Mouse (Mus musculus) stomach, embryonic 14.5 days (tissue): ENCODE measurements around the gene Pla2g3. TPM values are rescaled to one million over a fixed set of nuclear protein-coding genes. Genes with fewer than 3 reads are reported as not detected.

Experiments
- ATAC-seq: fragments of 200-750 bp; cut with Nextera tagmentation; 2 replicates; pipeline ENCODE4 v1.8.0; 2017; ENCODE audit warnings: low read depth, moderate TSS enrichment; ENCODE audit not compliant: insufficient number of reproducible peaks, insufficient read depth, low FRiP score
- H3K27ac ChIP-seq: fragments of 300-500 bp; sonication (generic); 2 replicates; pipeline ENCODE4 v1.5.1; 2014; ENCODE audit warnings: mild to moderate bottlenecking, low read length, moderate library complexity, mixed read lengths
- H3K27me3 ChIP-seq: fragments of 300-500 bp; sonication (generic); 2 replicates; pipeline ENCODE4 v1.6.1; 2014; ENCODE audit warnings: low read length, control low read depth, mixed read lengths; ENCODE audit not compliant: control insufficient read depth, insufficient read depth
- H3K36me3 ChIP-seq: fragments of 300-500 bp; sonication (generic); 2 replicates; pipeline ENCODE4 v1.6.1; 2014; ENCODE audit warnings: mild to moderate bottlenecking, control low read depth, low read length, moderate library complexity, mixed read lengths; ENCODE audit not compliant: control insufficient read depth, insufficient read depth
- H3K4me1 ChIP-seq: fragments of 300-500 bp; sonication (generic); 2 replicates; pipeline ENCODE4 v1.6.1; 2014; ENCODE audit warnings: low read length, control low read depth, mixed read lengths; ENCODE audit not compliant: control insufficient read depth, insufficient read depth
- H3K4me2 ChIP-seq: fragments of 300-500 bp; sonication (generic); replicated peaks from 2 replicates; pipeline ENCODE4 v1.6.1; 2014; ENCODE audit warnings: low read depth, low read length, control low read depth
- H3K4me3 ChIP-seq: fragments of 300-500 bp; sonication (generic); 2 replicates; pipeline ENCODE4 v1.5.1; 2014; ENCODE audit warnings: low read depth, low read length, control low read depth
- H3K9ac ChIP-seq: fragments of 300-500 bp; sonication (generic); replicated peaks from 2 replicates; pipeline ENCODE4 v1.6.1; 2014; ENCODE audit warnings: low read depth, mild to moderate bottlenecking, control low read depth, low read length, moderate library complexity, mixed read lengths
- H3K9me3 ChIP-seq: fragments of 300-500 bp; sonication (generic); 2 replicates; pipeline ENCODE4 v1.6.1; 2016; ENCODE audit warnings: low read depth, low read length, control low read depth; ENCODE audit not compliant: control insufficient read depth
- WGBS: fragments of 180-500 bp; shearing (Covaris S2); extraction: QIAGEN DNeasy Blood & Tissue Kit; methylation state at CpG from one replicate; pipeline ENCODE4 v1.1.7; 2014; 5-methylcytosine and 5-hydroxymethylcytosine counted together
- polyA plus RNA-seq: library from polyadenylated mRNA; unstranded; fragments of >200 nt; fragmentation: Nextera tagmentation; extraction: Ambion mirVana; gene quantifications from 2 replicates; pipeline ENCODE4 v1.2.1, GENCODE M21; 2014

Pla2g3 gene
- polyA plus RNA-seq, 1 experiment from 2014 or later = 0.17 TPM

DNA sequence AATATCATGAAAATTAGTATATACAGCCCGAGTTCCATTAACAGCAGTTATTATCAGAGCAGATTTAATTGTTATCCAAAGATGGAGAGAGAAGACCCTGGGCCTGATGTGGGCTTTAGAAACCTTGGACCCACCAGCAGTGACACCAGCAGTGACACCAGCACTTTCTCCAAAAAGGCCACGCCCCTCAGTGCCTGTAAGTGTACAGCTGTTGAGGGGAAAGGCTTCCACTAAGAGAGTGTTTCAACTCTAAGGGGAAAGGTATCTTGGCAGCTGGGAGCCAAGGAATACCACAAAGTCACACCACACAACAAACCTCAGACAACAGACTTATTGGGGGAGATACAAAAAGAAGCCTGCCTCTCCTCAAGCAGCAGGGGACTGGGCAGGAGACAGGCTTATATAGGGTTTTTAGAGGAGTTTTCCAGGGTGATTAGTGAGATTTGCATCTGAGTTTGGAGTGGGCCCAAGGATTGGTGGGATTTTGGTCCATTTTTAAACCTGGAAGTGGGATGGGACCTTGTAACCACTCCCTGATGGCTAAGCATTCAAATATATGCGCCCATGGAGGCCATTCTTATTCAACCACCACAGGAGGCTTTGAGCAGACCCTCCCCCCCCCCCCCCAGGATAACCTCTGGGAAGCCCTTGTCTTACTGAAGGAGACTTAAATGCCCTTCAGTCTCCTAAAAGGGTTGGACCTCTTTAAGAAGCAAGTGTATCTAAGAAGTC is 60.6 kb downstream of the Pla2g3 start:
- Histone ChIP-seq H3K27me3 (no peaks in the 10 kb centered on the region), H3K9ac (no peak overlapping the region), H3K4me2 (no peak overlapping the region), H3K27ac (no peak overlapping the region), H3K9me3 (no peaks in the 10 kb centered on the region), H3K36me3 (no peaks in the 10 kb centered on the region), H3K4me3 (no peak overlapping the region), H3K4me1 (no peaks in the 10 kb centered on the region)
- no peak for ATAC-seq
- 54% methylated on average over 3 of the region's 3 CpGs for WGBS

Other genes starting within 250 kb of the Pla2g3 start
- gene Drg1, start 221.9 kb upstream of the Pla2g3 start, polyA plus RNA-seq = 200 and 211 TPM in 2 replicates
- gene Patz1, start 199.4 kb upstream of the Pla2g3 start, polyA plus RNA-seq = 48.1 and 51.1 TPM in 2 replicates
- gene Pik3ip1, start 157.9 kb upstream of the Pla2g3 start, polyA plus RNA-seq = 11.4 and 14.1 TPM in 2 replicates
- 90.3 and 95.8 TPM in 2 replicates for gene Limk2, start 79.1 kb upstream of the Pla2g3 start, polyA plus RNA-seq
- gene Rnf185, start 35.9 kb upstream of the Pla2g3 start, polyA plus RNA-seq = 34.2 and 34.8 TPM in 2 replicates
- 1.2 and 2.0 TPM in 2 replicates for gene Inpp5j, start 16.5 kb downstream of the Pla2g3 start, polyA plus RNA-seq
- gene Selenom, start 26.4 kb downstream of the Pla2g3 start, polyA plus RNA-seq = 154 and 160 TPM in 2 replicates
- 109 and 112 TPM in 2 replicates for gene Smtn, start 52.3 kb downstream of the Pla2g3 start, polyA plus RNA-seq
- 25.4 and 26.8 TPM in 2 replicates for gene Morc2a, start 160.9 kb downstream of the Pla2g3 start, polyA plus RNA-seq